Mouse (Mus musculus) adrenal gland (tissue): ENCODE measurements around the gene Mettl16.

ENCODE experiments used
- intact Hi-C: fragments of 180-260 bp; cut with DNase I; formaldehyde crosslinking; loops from one replicate; pipeline ENCODE4 v1.15.1; 2025

Mettl16 gene

GRCm38 (mm10) chr11:74842045-74842444, 71.4 kb downstream of the Mettl16 start:
- intact Hi-C loops: loop anchor here (10.0 kb wide), 1 partner anchor 207 kb away; no protein-coding TSS in a partner anchor

GRCm38 (mm10) chr11:74842656-74843434, 72.2 kb downstream of the Mettl16 start:
- intact Hi-C loops: loop anchor here (10.0 kb wide), 1 partner anchor 208 kb away; no protein-coding TSS in a partner anchor

- intact Hi-C loops: loop anchor here (10.0 kb wide), 1 partner anchor 209 kb away; no protein-coding TSS in a partner anchor
Observed at GRCm38 (mm10) chr11:74843435-74843714, 72.7 kb downstream of the Mettl16 start.

DNA sequence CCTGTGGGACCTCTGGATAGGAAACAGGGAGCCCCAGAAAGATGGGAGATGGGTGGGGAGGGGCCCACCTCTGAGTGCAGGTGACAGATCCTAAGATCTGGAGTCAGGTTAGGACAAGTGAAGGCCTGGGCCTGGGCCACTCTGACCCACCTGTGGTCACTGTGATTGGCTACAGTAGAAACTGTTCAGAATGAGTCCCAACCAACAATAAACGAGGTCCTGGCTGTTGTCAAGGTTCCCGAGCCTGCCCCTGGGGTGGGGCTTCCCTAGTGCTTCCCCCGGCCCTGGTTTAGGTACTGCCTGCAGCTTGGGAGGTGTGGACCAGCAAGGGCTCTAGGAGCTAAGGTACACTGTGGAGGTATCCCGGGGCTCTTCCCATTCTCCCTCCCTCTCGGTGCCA, 73.1 kb downstream of the Mettl16 start:
- intact Hi-C loops: loop anchor here (10.0 kb wide), 1 partner anchor 209 kb away; no protein-coding TSS in a partner anchor

GRCm38 (mm10) chr11:74845784-74846183, 75.2 kb downstream of the Mettl16 start:
- intact Hi-C loops: loop anchor here (5.0 to 10.0 kb wide), 2 partner anchors 33 to 211 kb away; no protein-coding TSS in a partner anchor

DNA sequence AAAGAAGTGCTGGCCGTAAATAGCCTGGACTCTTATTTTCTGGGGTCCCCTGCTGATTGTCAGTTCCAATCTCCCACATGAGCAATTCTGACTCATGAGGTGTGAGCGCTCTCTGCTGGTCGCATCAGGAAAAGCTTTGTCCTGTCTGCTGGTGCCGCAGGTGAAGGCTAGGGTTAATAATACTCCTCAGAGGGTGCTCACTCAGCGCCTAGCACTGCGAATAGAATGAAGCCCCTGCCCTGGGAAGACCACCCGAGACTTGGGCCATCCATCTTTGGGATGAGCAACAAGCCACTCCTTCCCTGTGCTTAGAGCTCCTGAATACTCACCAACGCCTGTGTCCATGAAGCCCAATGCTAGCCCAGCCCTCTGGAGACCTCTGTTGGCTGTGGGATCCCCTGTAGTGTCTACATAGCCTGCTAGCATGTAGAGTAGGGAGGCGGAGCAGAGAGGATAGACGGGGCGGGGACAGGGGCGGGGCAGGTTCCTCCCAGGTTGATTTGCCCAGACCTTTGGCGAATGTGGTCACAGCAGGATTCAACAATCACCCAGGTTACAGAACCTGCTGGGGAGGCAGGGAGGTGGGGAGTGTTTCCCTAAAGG, 77.4 kb downstream of the Mettl16 start:
- intact Hi-C loops: loop anchor here (2.0 to 10.0 kb wide), 3 partner anchors 27 to 213 kb away; no protein-coding TSS in a partner anchor

DNA sequence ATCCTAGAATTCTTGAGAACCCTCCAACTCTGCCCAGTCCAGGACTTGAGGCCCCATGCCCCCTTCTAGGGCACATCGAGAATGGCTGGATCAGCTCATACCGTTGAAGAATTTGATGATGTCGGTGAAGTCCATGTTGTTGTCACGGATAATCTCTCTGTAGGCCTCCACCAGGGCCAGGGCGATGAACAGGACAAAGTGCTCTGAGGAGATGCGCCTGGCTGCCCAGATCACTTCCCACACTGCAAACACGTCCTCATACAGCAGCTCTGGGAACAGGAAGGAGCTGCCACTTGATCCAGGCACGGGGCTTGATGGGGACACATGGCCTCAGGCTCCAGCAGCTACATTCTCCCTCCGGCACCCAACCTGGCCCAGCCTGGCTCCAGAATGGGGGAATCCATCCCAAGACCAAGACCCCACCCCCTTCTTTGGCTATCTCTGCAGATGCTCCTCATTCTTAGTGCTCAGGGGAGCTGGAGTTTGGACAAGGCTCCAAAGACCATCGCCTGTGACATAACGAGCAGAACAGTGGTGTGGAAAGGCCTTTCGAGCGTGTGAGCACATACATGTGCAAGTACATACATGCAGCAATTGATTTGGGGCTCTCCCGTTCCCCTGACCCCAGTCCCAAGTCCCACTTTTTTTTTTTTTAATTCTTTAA, 80.5 kb downstream of the Mettl16 start:
- intact Hi-C loops: no loop called here

DNA sequence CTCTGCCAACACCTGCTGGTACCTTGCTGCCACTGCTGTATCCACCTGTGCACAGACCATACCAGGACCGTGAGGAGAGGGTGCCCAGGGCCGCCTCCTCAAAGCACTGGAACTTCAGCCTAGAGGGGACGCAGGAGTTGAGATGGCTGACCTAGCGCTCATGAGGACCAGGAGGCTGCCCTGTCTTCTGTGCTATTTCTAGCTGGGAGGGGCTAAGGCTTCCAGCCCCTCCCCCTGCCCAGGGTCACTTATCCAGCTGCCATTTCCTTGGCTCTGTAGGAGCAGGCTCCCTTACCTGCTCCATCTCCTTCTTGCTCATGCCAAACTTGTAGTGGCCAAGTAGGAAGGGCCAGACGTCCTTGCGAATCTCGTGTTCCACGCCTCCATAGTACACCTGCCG, 87.1 kb downstream of the Mettl16 start:
- intact Hi-C loops: no loop called here

DNA sequence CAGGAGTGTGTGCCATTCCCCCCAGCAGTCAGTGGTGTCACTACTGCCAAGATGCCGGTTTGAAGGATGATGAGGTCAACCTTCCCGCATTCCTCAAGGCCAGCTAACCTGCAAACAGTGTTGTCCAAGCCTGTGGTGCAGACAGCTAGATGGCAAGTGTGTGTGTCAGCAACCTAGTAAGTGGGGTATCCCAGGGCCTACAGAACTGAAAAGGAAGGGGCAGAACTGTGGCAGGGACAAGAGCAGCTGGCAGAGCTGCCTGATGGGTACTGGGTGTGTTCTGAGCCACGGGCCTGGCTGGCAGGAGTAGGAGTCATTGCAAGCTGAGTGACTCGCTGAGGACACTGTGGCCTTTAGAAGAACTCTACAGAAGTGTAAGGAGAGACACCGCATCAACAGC, 91.5 kb downstream of the Mettl16 start:
- intact Hi-C loops: no loop called here

GRCm38 (mm10) chr11:74863471-74863870, 92.8 kb downstream of the Mettl16 start:
- intact Hi-C loops: no loop called here

DNA sequence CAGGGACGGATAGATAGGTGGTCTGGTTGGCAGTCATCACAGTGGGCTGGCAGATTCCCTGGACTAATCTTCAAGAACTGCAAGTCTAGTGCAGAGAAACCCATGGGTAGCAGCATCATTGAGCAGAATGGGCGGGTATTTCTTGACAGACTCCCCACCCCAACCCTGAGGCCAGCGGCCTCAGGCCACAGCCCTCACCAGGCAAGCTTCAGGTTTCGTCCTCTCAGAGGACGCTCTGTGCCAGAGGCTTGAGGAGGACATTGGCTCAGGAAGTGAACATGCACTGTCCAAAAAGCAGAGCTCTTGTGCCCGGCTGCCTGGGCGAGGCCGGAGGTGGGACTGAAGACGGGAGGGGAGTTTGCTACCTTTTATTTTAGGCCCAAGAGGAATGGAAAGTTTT, 93.8 kb downstream of the Mettl16 start:
- intact Hi-C loops: no loop called here

DNA sequence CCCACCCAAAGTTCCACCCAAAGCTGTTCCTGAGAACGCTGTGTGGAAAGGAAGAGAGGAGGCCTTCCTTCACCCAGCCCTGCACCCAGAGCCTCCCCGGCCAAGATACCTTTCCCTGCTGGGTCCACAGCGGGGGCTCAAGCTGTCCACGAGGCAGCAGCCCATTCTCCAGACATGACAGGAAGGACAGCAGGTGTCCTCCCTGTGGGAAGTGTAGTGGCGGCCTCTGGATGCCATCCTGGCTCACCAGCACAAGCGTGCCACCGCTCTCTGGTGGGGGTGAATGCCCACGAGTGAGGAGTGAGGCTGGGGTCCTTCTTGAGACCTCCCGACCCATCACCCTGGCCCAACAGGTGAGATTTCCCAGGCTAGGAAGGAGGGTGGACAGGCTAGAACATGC, 94.6 kb downstream of the Mettl16 start:
- intact Hi-C loops: no loop called here

DNA sequence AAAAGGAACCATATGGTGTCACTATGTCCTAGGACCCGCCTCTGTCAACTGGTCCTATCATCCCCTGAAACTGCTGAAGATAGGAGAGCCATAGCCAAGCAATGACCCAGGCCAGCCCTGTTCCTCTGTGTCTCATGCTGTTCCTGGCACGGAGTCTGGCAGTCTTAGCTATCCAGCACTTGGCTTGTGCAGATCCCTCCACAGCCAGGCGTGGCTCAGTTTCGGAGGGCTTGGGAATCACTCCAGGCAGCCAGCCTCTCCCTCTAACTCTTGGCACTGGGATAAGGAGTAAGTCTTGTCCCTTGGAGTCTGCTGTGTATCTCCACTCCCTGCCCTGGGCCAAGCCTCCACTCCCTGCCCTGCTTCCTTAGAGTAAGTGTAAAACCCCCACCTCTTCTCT, 96.0 kb downstream of the Mettl16 start:
- intact Hi-C loops: no loop called here

GRCm38 (mm10) chr11:74867181-74867580, 96.6 kb downstream of the Mettl16 start:
- intact Hi-C loops: no loop called here

- intact Hi-C loops: no loop called here
Observed at GRCm38 (mm10) chr11:74868046-74868760, 97.6 kb downstream of the Mettl16 start.

GRCm38 (mm10) chr11:74869603-74870002, 99.0 kb downstream of the Mettl16 start:
- intact Hi-C loops: no loop called here

GRCm38 (mm10) chr11:74870544-74870943, 99.9 kb downstream of the Mettl16 start:
- intact Hi-C loops: no loop called here

- intact Hi-C loops: no loop called here
Observed at GRCm38 (mm10) chr11:74870991-74871622, 100.5 kb downstream of the Mettl16 start.

DNA sequence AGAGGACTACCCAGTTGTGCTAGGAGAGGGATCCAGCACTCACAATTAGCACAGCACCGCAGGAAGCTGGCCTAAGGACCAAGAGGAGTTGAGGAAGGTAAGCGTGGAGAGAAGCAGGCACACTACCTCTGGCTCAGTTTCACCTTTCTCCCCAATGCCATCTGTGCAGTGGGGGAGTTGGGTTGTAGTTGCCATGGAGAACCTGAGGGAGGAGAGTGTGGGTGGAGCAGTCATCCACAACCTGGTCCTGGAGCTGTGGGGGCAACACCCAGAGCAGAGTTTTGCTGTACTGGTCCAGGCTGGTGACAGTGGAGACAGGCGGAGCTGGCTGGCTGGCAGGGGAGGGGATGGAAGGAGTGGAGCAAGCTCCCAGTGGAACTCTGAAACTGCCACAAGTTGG, 104.0 kb downstream of the Mettl16 start:
- intact Hi-C loops: no loop called here

DNA sequence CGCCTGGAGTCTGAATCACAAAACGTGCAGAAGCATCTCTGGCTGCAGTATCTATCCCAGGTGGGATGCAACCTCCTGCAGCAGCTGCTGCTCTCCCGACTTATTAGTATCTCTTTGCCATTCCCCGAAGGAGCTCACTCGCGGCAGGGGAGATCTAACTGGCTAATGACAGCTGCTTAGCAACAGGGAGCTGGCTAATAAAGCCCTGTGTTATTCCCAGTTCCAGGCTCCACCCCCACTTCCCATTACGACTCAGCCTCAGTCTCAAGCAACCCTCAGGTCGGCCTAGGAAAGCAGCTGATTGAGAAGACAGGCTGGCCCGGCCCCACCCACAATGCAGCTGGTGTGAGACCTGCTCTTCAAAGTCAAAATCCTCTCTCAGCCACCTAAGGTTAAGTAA, 106.2 kb downstream of the Mettl16 start:
- intact Hi-C loops: no loop called here
